ENCODE assay signal across 8 mouse cellular contexts in the genomic region with DNA sequence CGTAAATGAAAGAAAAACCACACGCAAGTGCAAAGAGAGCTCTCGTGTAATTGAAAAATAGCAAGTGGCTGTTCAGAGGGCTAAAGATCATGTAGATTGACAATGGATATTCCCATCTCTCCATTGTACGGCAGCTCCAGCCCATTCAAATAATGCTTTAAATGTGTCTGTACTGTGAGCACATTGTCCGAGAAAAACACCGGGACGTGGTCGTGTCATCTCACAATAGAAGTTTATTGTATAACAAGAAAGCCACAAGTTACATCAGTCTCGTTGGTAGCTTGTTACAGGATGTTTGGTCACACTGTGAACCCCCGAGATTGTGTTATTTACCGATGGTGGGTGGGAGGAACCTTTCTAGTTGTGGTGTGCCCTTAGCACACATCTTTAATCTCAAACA. TPM values are rescaled to one million over a fixed set of nuclear protein-coding genes. Genes with fewer than 3 reads are reported as not detected.
DNase-seq lines count a peak whose midpoint lies in the region; ATAC-seq and TF ChIP-seq lines count a peak whose summit lies in the region.

No protein-coding gene starts in this region.

- intact Hi-C loops in left cerebral cortex, postnatal 14 days (cut with DNase I): loop anchor here (2.0 kb wide), 1 partner anchor 23 kb away; no protein-coding TSS in a partner anchor

- no peak for TF ChIP-seq POLR2A in CH12.LX (IDR thresholded peaks at IDR 0.05; ENCODE audit: low read depth, low read length)

- dilution Hi-C loops in CH12.LX (cut with MboI; ENCODE audit: extremely low pct_ligation_motif_present, extremely low pct_unique_long_range_greater_than_20kb, low sequenced_read_pairs): no loop called here

- peak overlapping the region; percentile 81 for H3K4me2 ChIP-seq in heart, embryonic 12.5 days
- H3K4me2 ChIP-seq in CH12.LX (ENCODE audit: insufficient read depth, low read depth, poor library complexity, severe bottlenecking): peak overlapping the region; percentile 81

- TF ChIP-seq CTCF in CH12.LX (conservative IDR thresholded peaks at IDR 0.05 in 1 of 2, IDR thresholded peaks at IDR 0.05 in 1 of 2; ENCODE audit: low read depth in 2 of 2, low read length in 2 of 2): no peak

- peaks cover 37% of the 10 kb centered on the region for H3K79me2 ChIP-seq in CH12.LX (replicated peaks; ENCODE audit: control insufficient read depth, extremely low read depth, insufficient read depth, poor library complexity, severe bottlenecking)

- peaks cover 41% of the 10 kb centered on the region for H3K36me3 ChIP-seq in heart, embryonic 12.5 days
- H3K36me3 ChIP-seq in CH12.LX (replicated peaks in 1 of 2; ENCODE audit: control insufficient read depth in 1 of 2, insufficient read depth in 1 of 2, low read length in 1 of 2): peaks cover 27 to 64% of the 10 kb centered on the region in 2 experiments
- peaks cover 59% of the 10 kb centered on the region for H3K36me3 ChIP-seq in midbrain, embryonic 10.5 days

- H3K9ac ChIP-seq in heart, embryonic 12.5 days: peak overlapping the region; percentile 85
- H3K9ac ChIP-seq in CH12.LX (ENCODE audit: insufficient read depth, low read depth): peak overlapping the region; percentile 65

- no peak for TF ChIP-seq EP300 in CH12.LX (IDR thresholded peaks at IDR 0.05; ENCODE audit: low read length)

- H3K4me3 ChIP-seq in heart, embryonic 12.5 days: peak overlapping the region; percentile 64
- peak overlapping the region; percentile 69 to 82 (median 74) for H3K4me3 ChIP-seq in CH12.LX (replicated peaks in 1 of 3; ENCODE audit: low read depth in 2 of 3, low read length in 2 of 3, poor library complexity in 1 of 3)
- H3K4me3 ChIP-seq in midbrain, embryonic 10.5 days: peak overlapping the region; percentile 77

- no peaks in the 10 kb centered on the region for H3K27me3 ChIP-seq in heart, embryonic 12.5 days (replicated peaks)
- H3K27me3 ChIP-seq in CH12.LX (replicated peaks): no peaks in the 10 kb centered on the region
- H3K27me3 ChIP-seq in midbrain, embryonic 10.5 days (ENCODE audit: low read depth, poor library complexity, severe bottlenecking): no peaks in the 10 kb centered on the region

- no peak for DNase-seq in heart, postnatal 4 days
- DNase-seq in CH12.LX (ENCODE audit: extremely low read depth): peak; percentile 19
- DNase-seq in midbrain, embryonic 10.5 days (ENCODE audit: low spot score): no peak
- no peak for DNase-seq in cerebellum, adult 9-11 months
- no peak for DNase-seq in gastrocnemius, postnatal 25 days
- DNase-seq in left cerebral cortex, postnatal 14 days (ENCODE audit: low spot score in 2 of 2): no peak

- peaks cover 25% of the 10 kb centered on the region for H3K4me1 ChIP-seq in heart, embryonic 12.5 days (replicated peaks)
- peaks cover 5 to 24% of the 10 kb centered on the region in 2 experiments for H3K4me1 ChIP-seq in CH12.LX (ENCODE audit: control insufficient read depth in 1 of 2, insufficient read depth in 2 of 2)
- peaks cover 28% of the 10 kb centered on the region for H3K4me1 ChIP-seq in midbrain, embryonic 10.5 days

- no peak for TF ChIP-seq RAD21 in CH12.LX (IDR thresholded peaks at IDR 0.05; ENCODE audit: low read depth, low read length)

- no peak for ATAC-seq in heart, embryonic 12.5 days (ENCODE audit: insufficient number of reproducible peaks, low FRiP score)
- peak; percentile 40 for ATAC-seq in granulocyte monocyte progenitor cell, adult 5-6 weeks (replicated peaks; ENCODE audit: poor library complexity, severe bottlenecking)

- no peaks in the 10 kb centered on the region for H3K9me3 ChIP-seq in heart, embryonic 12.5 days (replicated peaks)
- H3K9me3 ChIP-seq in CH12.LX (replicated peaks; ENCODE audit: low read length): no peaks in the 10 kb centered on the region
- no peaks in the 10 kb centered on the region for H3K9me3 ChIP-seq in midbrain, embryonic 10.5 days (replicated peaks)

- in situ Hi-C loops in CH12.LX (cut with MboI; ENCODE audit: low pct_ligation_motif_present, low pct_unique_long_range_greater_than_20kb, low sequenced_read_pairs): no loop called here

- H3K27ac ChIP-seq in heart, embryonic 12.5 days (ENCODE audit: poor library complexity, severe bottlenecking): peak overlapping the region; percentile 90
- peak overlapping the region; percentile 17; the same call in 1 of the 2 replicates for H3K27ac ChIP-seq in CH12.LX (ENCODE audit: insufficient read depth, low read depth)
- H3K27ac ChIP-seq in midbrain, embryonic 10.5 days (replicated peaks): peak overlapping the region; percentile 91

- WGBS in heart, embryonic 12.5 days: 14% methylated on average over 11 of the region's 11 CpGs
- 16% methylated on average over 11 of the region's 11 CpGs for WGBS in midbrain, embryonic 10.5 days

TF ChIP-seq in CH12.LX, 34 proteins besides CTCF, POLR2A, EP300 and RAD21 (continues in another document):
- TF ChIP-seq GABPA (IDR thresholded peaks at IDR 0.05; ENCODE audit: insufficient replicate concordance, low read depth, low read length) (no peak), HCFC1 (IDR thresholded peaks at IDR 0.05; ENCODE audit: low read depth, low read length) (no peak), IRF4 (IDR thresholded peaks at IDR 0.05; ENCODE audit: low read depth, low read length) (no peak), ZC3H11A (IDR thresholded peaks at IDR 0.05; ENCODE audit: low read depth, low read length) (no peak), JUN (IDR thresholded peaks at IDR 0.05; ENCODE audit: insufficient read depth, low read depth, low read length) (no peak), PAX5 (IDR thresholded peaks at IDR 0.05; ENCODE audit: low read length) (no peak), BHLHE40 (IDR thresholded peaks at IDR 0.05; ENCODE audit: low read depth, low read length) (no peak), KAT2A (IDR thresholded peaks at IDR 0.05; ENCODE audit: insufficient replicate concordance, low read length) (no peak), CHD2 (IDR thresholded peaks at IDR 0.05; ENCODE audit: low read length) (no peak)

RNA-seq across cellular contexts. Expression of gene Ppil3, which starts 0.6 kb away (rescaled TPM):
- polyA plus RNA-seq in heart, embryonic 12.5 days (2016; fragmentation: Nextera tagmentation; extraction: Ambion mirVana): 32.9 and 34.2 TPM in 2 replicates
- 10 to 100 TPM; 18.9 to 19.8 TPM for total RNA-seq in heart, postnatal 4 days (2021)
- total RNA-seq in CH12.LX (2012; rRNA removed): 66.1 and 90.4 TPM in 2 replicates
- total RNA-seq in CH12.LX (2014; rRNA removed): 161 and 191 TPM in 2 replicates
- polyA plus RNA-seq in CH12.LX (2012; ENCODE audit: insufficient read length, low read depth): 103 and 114 TPM in 2 replicates
- total RNA-seq in granulocyte monocyte progenitor cell, adult 5-6 weeks (2014; fragmentation: Nextera tagmentation): 53.0 and 77.8 TPM in 2 replicates
- 87.0 and 141 TPM in 2 replicates for total RNA-seq in granulocyte monocyte progenitor cell, adult 5-6 weeks (2017)
- 57.4 and 62.5 TPM in 2 replicates for polyA plus RNA-seq in midbrain, embryonic 10.5 days (2016; fragmentation: Nextera tagmentation; extraction: Ambion mirVana)
- total RNA-seq in gastrocnemius, postnatal 25 days (2021): 10 to 100 TPM; 17.2 to 17.8 TPM
- 10 to 100 TPM; 22.4 to 25.1 TPM for total RNA-seq in left cerebral cortex, postnatal 14 days (2021)

RNA-seq across cellular contexts. Expression of gene Nif3l1, which starts 0.9 kb away (rescaled TPM):
- 29.0 and 29.2 TPM in 2 replicates for polyA plus RNA-seq in heart, embryonic 12.5 days (2016; fragmentation: Nextera tagmentation; extraction: Ambion mirVana)
- total RNA-seq in heart, postnatal 4 days (2021): 10 to 100 TPM; 13.7 to 18.4 TPM
- total RNA-seq in CH12.LX (2012; rRNA removed) (34.5 and 40.8 TPM in 2 replicates), CH12.LX (2014; rRNA removed) (70.1 and 107 TPM in 2 replicates)
- polyA plus RNA-seq in CH12.LX (2012; ENCODE audit: insufficient read length, low read depth): 39.6 and 43.5 TPM in 2 replicates
- 17.0 and 28.4 TPM in 2 replicates for total RNA-seq in granulocyte monocyte progenitor cell, adult 5-6 weeks (2014; fragmentation: Nextera tagmentation)
- 36.9 and 48.7 TPM in 2 replicates for total RNA-seq in granulocyte monocyte progenitor cell, adult 5-6 weeks (2017)
- 70.8 and 76.7 TPM in 2 replicates for polyA plus RNA-seq in midbrain, embryonic 10.5 days (2016; fragmentation: Nextera tagmentation; extraction: Ambion mirVana)
- 1 to 10 TPM; 6.8 to 8.5 TPM for total RNA-seq in gastrocnemius, postnatal 25 days (2021)
- 10 to 100 TPM; 17.8 to 18.9 TPM for total RNA-seq in left cerebral cortex, postnatal 14 days (2021)

RNA-seq across cellular contexts. Expression of gene Clk1, which starts 22.0 kb away (rescaled TPM):
- 144 TPM in 2 replicates for polyA plus RNA-seq in heart, embryonic 12.5 days (2016; fragmentation: Nextera tagmentation; extraction: Ambion mirVana)
- 10 to 100 TPM; 60.7 to 61.5 TPM for total RNA-seq in heart, postnatal 4 days (2021)
- total RNA-seq in CH12.LX (2012; rRNA removed): 90.0 and 107 TPM in 2 replicates
- total RNA-seq in CH12.LX (2014; rRNA removed): 209 and 233 TPM in 2 replicates
- polyA plus RNA-seq in CH12.LX (2012; ENCODE audit: insufficient read length, low read depth): 119 and 126 TPM in 2 replicates
- 227 and 268 TPM in 2 replicates for total RNA-seq in granulocyte monocyte progenitor cell, adult 5-6 weeks (2014; fragmentation: Nextera tagmentation)
- total RNA-seq in granulocyte monocyte progenitor cell, adult 5-6 weeks (2017): 362 and 373 TPM in 2 replicates
- 123 and 145 TPM in 2 replicates for polyA plus RNA-seq in midbrain, embryonic 10.5 days (2016; fragmentation: Nextera tagmentation; extraction: Ambion mirVana)
- 10 to 100 TPM; 30.4 to 33.5 TPM for total RNA-seq in gastrocnemius, postnatal 25 days (2021)
- 100 to 1,000 TPM in 1 of 2 experiments, 10 to 100 TPM in 1; 95.1 to 107 TPM for total RNA-seq in left cerebral cortex, postnatal 14 days (2021)

RNA-seq across cellular contexts. Expression of gene Bzw1, which starts 53.2 kb away (rescaled TPM):
- 261 and 270 TPM in 2 replicates for polyA plus RNA-seq in heart, embryonic 12.5 days (2016; fragmentation: Nextera tagmentation; extraction: Ambion mirVana)
- total RNA-seq in heart, postnatal 4 days (2021): 100 to 1,000 TPM; 135 to 136 TPM
- total RNA-seq in CH12.LX (2012; rRNA removed) (104 and 151 TPM in 2 replicates), CH12.LX (2014; rRNA removed) (252 and 289 TPM in 2 replicates)
- 225 and 243 TPM in 2 replicates for polyA plus RNA-seq in CH12.LX (2012; ENCODE audit: insufficient read length, low read depth)
- total RNA-seq in granulocyte monocyte progenitor cell, adult 5-6 weeks (2014; fragmentation: Nextera tagmentation): 149 and 150 TPM in 2 replicates
- 190 and 212 TPM in 2 replicates for total RNA-seq in granulocyte monocyte progenitor cell, adult 5-6 weeks (2017)
- 454 and 464 TPM in 2 replicates for polyA plus RNA-seq in midbrain, embryonic 10.5 days (2016; fragmentation: Nextera tagmentation; extraction: Ambion mirVana)
- 10 to 100 TPM; 43.5 to 49.1 TPM for total RNA-seq in gastrocnemius, postnatal 25 days (2021)
- 100 to 1,000 TPM; 208 to 225 TPM for total RNA-seq in left cerebral cortex, postnatal 14 days (2021)

RNA-seq across cellular contexts. Expression of gene Orc2, which starts 59.0 kb away (rescaled TPM):
- 26.6 and 27.0 TPM in 2 replicates for polyA plus RNA-seq in heart, embryonic 12.5 days (2016; fragmentation: Nextera tagmentation; extraction: Ambion mirVana)
- total RNA-seq in heart, postnatal 4 days (2021): 10 to 100 TPM; 16.7 to 17.7 TPM
- total RNA-seq in CH12.LX (2012; rRNA removed) (48.6 and 62.7 TPM in 2 replicates), CH12.LX (2014; rRNA removed) (151 and 176 TPM in 2 replicates)
- polyA plus RNA-seq in CH12.LX (2012; ENCODE audit: insufficient read length, low read depth): 99.1 and 104 TPM in 2 replicates
- 30.3 and 35.4 TPM in 2 replicates for total RNA-seq in granulocyte monocyte progenitor cell, adult 5-6 weeks (2014; fragmentation: Nextera tagmentation)
- total RNA-seq in granulocyte monocyte progenitor cell, adult 5-6 weeks (2017): 71.1 and 79.5 TPM in 2 replicates
- polyA plus RNA-seq in midbrain, embryonic 10.5 days (2016; fragmentation: Nextera tagmentation; extraction: Ambion mirVana): 41.9 and 50.9 TPM in 2 replicates
- total RNA-seq in gastrocnemius, postnatal 25 days (2021): 10 to 100 TPM; 10.1 to 11.4 TPM
- 10 to 100 TPM; 21.6 to 23.1 TPM for total RNA-seq in left cerebral cortex, postnatal 14 days (2021)

Comparison
In these comparisons a context has a peak if more than half of its experiments do, and no peak if none do; other contexts are left out.
1. H3K27ac ChIP-seq: peak in every context shown above with its lines; median percentile 91 in midbrain, embryonic 10.5 days; 90 in heart, embryonic 12.5 days; 17 in CH12.LX.